In the genomic region with DNA sequence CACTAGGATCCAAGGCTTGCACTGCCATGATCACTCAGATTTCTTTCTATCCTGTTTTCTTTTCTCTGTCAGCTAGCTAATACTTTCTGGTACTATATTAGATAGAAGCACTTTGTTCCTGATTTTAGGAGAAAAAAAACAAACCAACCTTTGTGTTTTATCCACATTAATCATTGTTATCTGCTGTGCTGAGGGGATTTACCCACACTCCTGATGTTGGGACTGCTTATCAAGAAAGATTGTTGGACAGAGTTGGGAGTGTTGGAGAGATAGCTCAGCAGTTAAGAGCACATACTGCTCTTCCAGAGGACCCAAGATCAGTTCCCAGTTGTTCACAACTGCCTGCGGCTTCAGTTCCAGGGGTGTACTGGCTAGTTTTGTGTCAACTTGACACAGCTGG, we compare ENCODE assay signal across 31 mouse cellular contexts. TPM values are rescaled to one million over a fixed set of nuclear protein-coding genes. Genes with fewer than 3 reads are reported as not detected.
"Had no signal": no experiment of that assay in that cellular context is flagged by ENCODE, and none has a peak within 500 bp of the region (broad histone marks: within the 10 kb centered on the region; RNA-seq: fewer than 3 reads in every experiment).

No protein-coding gene starts in this region.

- H3K9me3 ChIP-seq: limb, embryonic 10.5 days; limb, embryonic 12.5 days; limb, embryonic 13.5 days; limb, embryonic 15.5 days; liver, embryonic 13.5 days; liver, embryonic 15.5 days; lung, embryonic 15.5 days; megakaryocyte, embryonic 14.5 days; midbrain, embryonic 10.5 days; midbrain, embryonic 12.5 days; midbrain, embryonic 13.5 days; midbrain, embryonic 15.5 days had no signal

- H3K9ac ChIP-seq: limb, embryonic 12.5 days; limb, embryonic 13.5 days; limb, embryonic 15.5 days; liver, embryonic 13.5 days; liver, embryonic 14.5 days; liver, embryonic 15.5 days; liver, postnatal 0 days; lung, embryonic 14.5 days; lung, embryonic 15.5 days; midbrain, embryonic 12.5 days; midbrain, embryonic 13.5 days; midbrain, embryonic 15.5 days had no signal

- DNase-seq: left cerebral cortex, postnatal 4 days; liver; liver, embryonic 13.5 days; liver, postnatal 0 days; lung, adult 18-20 months; lung, adult 2 months; lung, embryonic 14.5 days; lung, postnatal 10 days; lung, postnatal 14 days; lung, postnatal 36 days; lung, postnatal 4 days; midbrain, embryonic 14.5 days had no signal

- ATAC-seq: liver, postnatal 0 days; lung, postnatal 0 days; midbrain, embryonic 13.5 days; midbrain, embryonic 15.5 days; midbrain, embryonic 16.5 days had no signal

- H3K27ac ChIP-seq: left cerebral cortex, adult 2 months; limb, embryonic 10.5 days; limb, embryonic 12.5 days; limb, embryonic 13.5 days; limb, embryonic 15.5 days; liver, embryonic 13.5 days; liver, embryonic 14.5 days; liver, embryonic 15.5 days; lung, embryonic 15.5 days; macrophage; midbrain, embryonic 10.5 days; midbrain, embryonic 12.5 days; midbrain, embryonic 13.5 days; midbrain, embryonic 15.5 days had no signal

- H3K4me1 ChIP-seq: limb, embryonic 10.5 days; limb, embryonic 12.5 days; limb, embryonic 13.5 days; limb, embryonic 15.5 days; lung, embryonic 15.5 days; midbrain, embryonic 10.5 days; midbrain, embryonic 12.5 days; midbrain, embryonic 13.5 days; midbrain, embryonic 15.5 days had no signal

- H3K27me3 ChIP-seq: limb, embryonic 12.5 days; limb, embryonic 13.5 days; limb, embryonic 15.5 days; liver, embryonic 13.5 days; liver, embryonic 15.5 days; lung, embryonic 15.5 days; megakaryocyte, embryonic 14.5 days; midbrain, embryonic 12.5 days; midbrain, embryonic 13.5 days; midbrain, embryonic 15.5 days had no signal

- H3K4me2 ChIP-seq: limb, embryonic 12.5 days; limb, embryonic 13.5 days; limb, embryonic 15.5 days; liver, embryonic 13.5 days; liver, embryonic 15.5 days; lung, embryonic 14.5 days; lung, embryonic 15.5 days; midbrain, embryonic 11.5 days; midbrain, embryonic 12.5 days; midbrain, embryonic 13.5 days; midbrain, embryonic 15.5 days had no signal

- H3K36me3 ChIP-seq: limb, embryonic 10.5 days; limb, embryonic 12.5 days; limb, embryonic 13.5 days; limb, embryonic 15.5 days; liver, embryonic 13.5 days; liver, embryonic 15.5 days; lung, embryonic 15.5 days; midbrain, embryonic 10.5 days; midbrain, embryonic 12.5 days; midbrain, embryonic 13.5 days; midbrain, embryonic 15.5 days had no signal

- H3K4me3 ChIP-seq: left cerebral cortex, adult 2 months; limb, embryonic 10.5 days; limb, embryonic 12.5 days; limb, embryonic 13.5 days; limb, embryonic 15.5 days; liver, embryonic 13.5 days; liver, embryonic 15.5 days; lung, embryonic 15.5 days; megakaryocyte, embryonic 14.5 days; midbrain, embryonic 10.5 days; midbrain, embryonic 12.5 days; midbrain, embryonic 13.5 days; midbrain, embryonic 15.5 days; myocyte had no signal

RNA-seq across cellular contexts. Expression of gene Brd3os, which starts 46.2 kb away (rescaled TPM):
- total RNA-seq: monocyte, adult 5-6 weeks had no signal
